20 mouse cellular contexts compared by ENCODE assay signal in genomic region chr9:111058943-111059556, GRCm38 (mm10). TPM values are rescaled to one million over a fixed set of nuclear protein-coding genes. Genes with fewer than 3 reads are reported as not detected.
A peak's percentile ranks its signal among the peaks of the same experiment; 100 is the strongest.
DNase-seq lines count a peak whose midpoint lies in the region; ATAC-seq and TF ChIP-seq lines count a peak whose summit lies in the region.
"Had no signal": no experiment of that assay in that cellular context is flagged by ENCODE, and none has a peak within 500 bp of the region (broad histone marks: within the 10 kb centered on the region; RNA-seq: fewer than 3 reads in every experiment).

No protein-coding gene starts in this region.

- H3K9ac ChIP-seq in liver, adult 2 months (ENCODE audit: low read depth, low read length), result no peak overlapping the region
- peak overlapping the region; percentile 12; the same call in 1 of the 2 replicates for H3K9ac ChIP-seq in liver, embryonic 16.5 days (ENCODE audit: low read depth, low read length)
- H3K9ac ChIP-seq in midbrain, embryonic 15.5 days, result no peak overlapping the region
- H3K9ac ChIP-seq: forebrain, embryonic 13.5 days; limb, embryonic 15.5 days; neural tube, embryonic 13.5 days had no signal

- no peaks in the 10 kb centered on the region for H3K79me2 ChIP-seq in liver, adult 2 months (ENCODE audit: control insufficient read depth, insufficient read depth, low read length)

- H3K4me1 ChIP-seq in liver, adult 2 months (ENCODE audit: control insufficient read depth, insufficient read depth, low read length), result no peaks in the 10 kb centered on the region; the same call in 1 of the 2 replicates
- H3K4me1 ChIP-seq in bone marrow macrophage, adult 2 months (ENCODE audit: control insufficient read depth, insufficient read depth, low read length), result peaks cover 40% of the 10 kb centered on the region
- peaks cover 35% of the 10 kb centered on the region for H3K4me1 ChIP-seq in liver, embryonic 16.5 days (ENCODE audit: control insufficient read depth, low read depth, low read length)
- H3K4me1 ChIP-seq in midbrain, embryonic 15.5 days, result no peaks in the 10 kb centered on the region
- H3K4me1 ChIP-seq: forebrain, embryonic 13.5 days; neural tube, embryonic 13.5 days had no signal

- no peak for TF ChIP-seq POLR2A in liver, adult 2 months (IDR thresholded peaks at IDR 0.05; ENCODE audit: extremely low read depth, insufficient read depth, low read length)
- no peak for TF ChIP-seq POLR2A in bone marrow macrophage, adult 2 months (IDR thresholded peaks at IDR 0.05; ENCODE audit: borderline replicate concordance, low read depth, low read length)

- no peaks in the 10 kb centered on the region for H3K36me3 ChIP-seq in liver, adult 2 months (ENCODE audit: control insufficient read depth, insufficient read depth, low read length)
- 0 out of 2 replicates have a peak, but pooled peaks cover 3% of the 10 kb centered on the region for H3K36me3 ChIP-seq in liver, embryonic 16.5 days (ENCODE audit: control insufficient read depth, insufficient read depth)
- H3K36me3 ChIP-seq in midbrain, embryonic 15.5 days (replicated peaks), result no peaks in the 10 kb centered on the region
- H3K36me3 ChIP-seq: limb, embryonic 15.5 days; neural tube, embryonic 13.5 days had no signal

- WGBS in liver, adult 2 months, result 80% methylated on average over 10 of the region's 10 CpGs
- 22% methylated on average over 10 of the region's 10 CpGs for WGBS in liver, embryonic 16.5 days (ENCODE audit: insufficient replicate concordance)
- WGBS in midbrain, embryonic 15.5 days, result 79% methylated on average over 10 of the region's 10 CpGs

- ATAC-seq in liver, embryonic 16.5 days (ENCODE audit: low read depth), result no peak
- no peak for ATAC-seq in midbrain, embryonic 15.5 days (replicated peaks)
- ATAC-seq: forebrain, embryonic 13.5 days; hindbrain, embryonic 16.5 days; midbrain, embryonic 16.5 days had no signal

- H3K4me3 ChIP-seq in liver, adult 2 months (ENCODE audit: insufficient read depth, low read depth, low read length), result no peak overlapping the region
- H3K4me3 ChIP-seq in bone marrow macrophage, adult 2 months (ENCODE audit: insufficient read depth, low read length), result no peak overlapping the region; the same call in 1 of the 2 replicates
- H3K4me3 ChIP-seq in liver, embryonic 16.5 days (ENCODE audit: low read depth, low read length), result no peak overlapping the region; the same call in 1 of the 2 replicates
- no peak overlapping the region for H3K4me3 ChIP-seq in midbrain, embryonic 15.5 days
- H3K4me3 ChIP-seq: forebrain, embryonic 13.5 days; limb, embryonic 15.5 days; neural tube, embryonic 13.5 days had no signal

- no peaks in the 10 kb centered on the region for H3K27me3 ChIP-seq in liver, adult 2 months (ENCODE audit: control insufficient read depth, insufficient read depth, low read length)
- no peaks in the 10 kb centered on the region for H3K27me3 ChIP-seq in liver, embryonic 16.5 days (ENCODE audit: control insufficient read depth, insufficient read depth, low read depth, low read length)
- no peaks in the 10 kb centered on the region for H3K27me3 ChIP-seq in midbrain, embryonic 15.5 days (replicated peaks)
- H3K27me3 ChIP-seq: forebrain, embryonic 13.5 days; limb, embryonic 15.5 days; neural tube, embryonic 13.5 days had no signal

- DNase-seq in liver, adult 2 months (ENCODE audit: extremely low read depth, low read depth, low spot score), result peak; percentile 43
- DNase-seq in liver, result no peak
- DNase-seq in naive thymus-derived CD4-positive, alpha-beta T cell, adult 2 months (ENCODE audit: low read depth), result peak; percentile 37
- no peak for DNase-seq in kidney, postnatal 14 days
- no peak for DNase-seq in layer of hippocampus, postnatal 36 days
- DNase-seq: cerebellum, adult 9-11 months; gastrocnemius, postnatal 25 days; kidney, adult 18-20 months; kidney, postnatal 36 days; thymus, postnatal 4 days had no signal

- peak overlapping the region; percentile 26 for H3K4me2 ChIP-seq in liver, embryonic 16.5 days (ENCODE audit: low read depth, low read length)
- H3K4me2 ChIP-seq in midbrain, embryonic 15.5 days, result no peak overlapping the region
- H3K4me2 ChIP-seq: forebrain, embryonic 13.5 days; heart, embryonic 11.5 days; limb, embryonic 15.5 days; neural tube, embryonic 13.5 days had no signal

- H3K27ac ChIP-seq in liver, adult 2 months (replicated peaks; ENCODE audit: insufficient read depth, low read depth, low read length), result no peak overlapping the region
- peak overlapping the region; percentile 70 for H3K27ac ChIP-seq in bone marrow macrophage, adult 2 months (ENCODE audit: insufficient read depth, low read depth, low read length)
- H3K27ac ChIP-seq in liver, embryonic 16.5 days (ENCODE audit: low read length), result no peak overlapping the region
- no peak overlapping the region for H3K27ac ChIP-seq in midbrain, embryonic 15.5 days
- H3K27ac ChIP-seq: forebrain, embryonic 13.5 days; limb, embryonic 15.5 days; neural tube, embryonic 13.5 days had no signal

- no peak for TF ChIP-seq CTCF in liver, adult 2 months (IDR thresholded peaks at IDR 0.05; ENCODE audit: low read depth, low read length)
- no peak for TF ChIP-seq CTCF in bone marrow macrophage, adult 2 months (IDR thresholded peaks at IDR 0.05; ENCODE audit: low read depth, low read length)

- H3K9me3 ChIP-seq in liver, embryonic 16.5 days (replicated peaks; ENCODE audit: control insufficient read depth, low read length), result no peaks in the 10 kb centered on the region
- H3K9me3 ChIP-seq in midbrain, embryonic 15.5 days, result no peaks in the 10 kb centered on the region
- H3K9me3 ChIP-seq: forebrain, embryonic 13.5 days; limb, embryonic 15.5 days; neural tube, embryonic 13.5 days had no signal

RNA-seq across cellular contexts. Expression of gene Ccrl2, which starts 1.7 kb away (rescaled TPM):
- total RNA-seq in liver, adult 2 months (2014; rRNA removed), result 2.4 and 3.2 TPM in 2 replicates
- 1.3 and 1.8 TPM in 2 replicates for polyA plus RNA-seq in liver, adult 2 months (2012; rRNA removed)
- polyA plus RNA-seq in bone marrow macrophage, adult 2 months (2012; ENCODE audit: insufficient read depth, insufficient read length, missing spikeins), result 5.8 and 7.2 TPM in 2 replicates
- polyA plus RNA-seq in liver, embryonic 16.5 days (2015; fragmentation: Nextera tagmentation; extraction: Ambion mirVana), result 15.7 and 18.2 TPM in 2 replicates
- total RNA-seq in layer of hippocampus, postnatal 36 days (2021), result under 1 TPM; 0.86 to 0.90 TPM
- 1.1 and 1.2 TPM in 2 replicates for polyA plus RNA-seq in midbrain, embryonic 15.5 days (2015; fragmentation: Nextera tagmentation; extraction: Ambion mirVana)

RNA-seq across cellular contexts. Expression of gene Ltf, which starts 40.0 kb away (rescaled TPM):
- total RNA-seq in liver, adult 2 months (2014; rRNA removed), result 0.37 and 0.47 TPM in 2 replicates
- 0.12 and 0.51 TPM in 2 replicates for polyA plus RNA-seq in liver, adult 2 months (2012; rRNA removed)
- polyA plus RNA-seq in bone marrow macrophage, adult 2 months (2012; ENCODE audit: insufficient read depth, insufficient read length, missing spikeins), result 2.7 and 3.6 TPM in 2 replicates
- polyA plus RNA-seq in liver, embryonic 16.5 days (2015; fragmentation: Nextera tagmentation; extraction: Ambion mirVana), result 173 and 211 TPM in 2 replicates
- under 1 TPM; 0.30 to 0.63 TPM for total RNA-seq in layer of hippocampus, postnatal 36 days (2021)
- 1.4 and 1.9 TPM in 2 replicates for polyA plus RNA-seq in midbrain, embryonic 15.5 days (2015; fragmentation: Nextera tagmentation; extraction: Ambion mirVana)
- total RNA-seq: gastrocnemius, postnatal 25 days; left cerebral cortex, postnatal 25 days had no signal
- polyA plus RNA-seq: forebrain, embryonic 13.5 days had no signal

RNA-seq across cellular contexts. Expression of gene Lrrfip2, which starts 58.3 kb away (rescaled TPM):
- 24.6 and 37.8 TPM in 2 replicates for total RNA-seq in liver, adult 2 months (2014; rRNA removed)
- 9.3 and 9.7 TPM in 2 replicates for polyA plus RNA-seq in liver, adult 2 months (2012; rRNA removed)
- 67.7 and 71.5 TPM in 2 replicates for polyA plus RNA-seq in bone marrow macrophage, adult 2 months (2012; ENCODE audit: insufficient read depth, insufficient read length, missing spikeins)
- 16.2 and 16.9 TPM in 2 replicates for polyA plus RNA-seq in liver, embryonic 16.5 days (2015; fragmentation: Nextera tagmentation; extraction: Ambion mirVana)
- 10 to 100 TPM; 35.0 to 39.0 TPM for total RNA-seq in layer of hippocampus, postnatal 36 days (2021)
- polyA plus RNA-seq in midbrain, embryonic 15.5 days (2015; fragmentation: Nextera tagmentation; extraction: Ambion mirVana), result 45.6 and 51.3 TPM in 2 replicates

Comparison
In these comparisons a context has a peak if more than half of its experiments do, and no peak if none do; other contexts are left out.
1. DNase-seq: peak in liver, adult 2 months (single experiment) and naive thymus-derived CD4-positive, alpha-beta T cell, adult 2 months (single experiment); none in liver (single experiment), kidney, postnatal 14 days (single experiment) and layer of hippocampus, postnatal 36 days (0 of 2).
2. RNA of gene Ltf, which starts 40.0 kb away (polyA plus RNA-seq): 173 to 211 TPM in liver, embryonic 16.5 days; 2.7 to 3.6 TPM in bone marrow macrophage, adult 2 months, 1.4 to 1.9 TPM in midbrain, embryonic 15.5 days and 0.12 to 0.51 TPM in liver, adult 2 months; every median in the first group is over 10 times any median in the second.